Mouse (Mus musculus) cerebellum, adult 2 months (tissue): ENCODE results near the gene Vgf.

ENCODE experiments used
- CTCF ChIP-seq: fragments of 200-500 bp; IDR thresholded peaks from 2 replicates; pipeline ENCODE4 v1.5.1; 2011; ENCODE audit warnings: low read depth, mild to moderate bottlenecking, control low read depth, low read length, moderate library complexity, borderline replicate concordance; ENCODE audit not compliant: insufficient read depth
- POLR2A ChIP-seq: fragments of 200-500 bp; IDR thresholded peaks from 2 replicates; pipeline ENCODE4 v1.6.1; 2011; ENCODE audit warnings: low read length, control low read depth, borderline replicate concordance; ENCODE audit not compliant: insufficient read depth

- no peak for TF ChIP-seq POLR2A
- TF ChIP-seq CTCF: no peak
These were observed 24.9 kb downstream of the Vgf start for GRCm38 (mm10) chr5:137051125-137051524.
